In genomic region chr17:34239601-34240041, GRCm38 (mm10) we compare ENCODE assay signal across 9 mouse cellular contexts. TPM values are rescaled to one million over a fixed set of nuclear protein-coding genes. Genes with fewer than 3 reads are reported as not detected.
DNase-seq lines count a peak whose midpoint lies in the region; ATAC-seq and TF ChIP-seq lines count a peak whose summit lies in the region.
"Had no signal": no experiment of that assay in that cellular context is flagged by ENCODE, and none has a peak within 500 bp of the region (broad histone marks: within the 10 kb centered on the region; RNA-seq: fewer than 3 reads in every experiment).

No protein-coding gene starts in this region.

- no peak for TF ChIP-seq CTCF in thymus, adult 2 months (IDR thresholded peaks at IDR 0.05; ENCODE audit: borderline replicate concordance, control insufficient read depth, extremely low read depth, insufficient read depth, low read length, poor library complexity)
- no peak for TF ChIP-seq CTCF in liver, postnatal 0 days (IDR thresholded peaks at IDR 0.05; ENCODE audit: low read depth)

- H3K4me2 ChIP-seq in heart, embryonic 13.5 days = 0 out of 2 replicates have a peak overlapping the region, but pooled peaks have one; percentile 5
- H3K4me2 ChIP-seq in liver, postnatal 0 days (ENCODE audit: low read depth, low read length) = peak overlapping the region; percentile 52
- H3K4me2 ChIP-seq in hindbrain, embryonic 16.5 days (ENCODE audit: low read length) = no peak overlapping the region

- H3K36me3 ChIP-seq in heart, embryonic 13.5 days = no peaks in the 10 kb centered on the region
- no peaks in the 10 kb centered on the region for H3K36me3 ChIP-seq in thymus, adult 2 months (ENCODE audit: control insufficient read depth, insufficient read depth, low read length)
- H3K36me3 ChIP-seq in liver, postnatal 0 days (replicated peaks; ENCODE audit: insufficient read depth, low read length) = no peaks in the 10 kb centered on the region
- H3K36me3 ChIP-seq in hindbrain, embryonic 16.5 days (ENCODE audit: control insufficient read depth, insufficient read depth, low read length) = no peaks in the 10 kb centered on the region

- TF ChIP-seq POLR2A in thymus, adult 2 months (IDR thresholded peaks at IDR 0.05; ENCODE audit: control insufficient read depth, extremely low read depth, insufficient read depth, low read length, poor library complexity) = no peak

- no peaks in the 10 kb centered on the region for H3K9me3 ChIP-seq in heart, embryonic 13.5 days
- 0 out of 2 replicates have a peak, but pooled peaks cover 5% of the 10 kb centered on the region for H3K9me3 ChIP-seq in liver, postnatal 0 days (ENCODE audit: low read length)
- H3K9me3 ChIP-seq in hindbrain, embryonic 16.5 days (ENCODE audit: control insufficient read depth, low read length) = peaks cover 3% of the 10 kb centered on the region

- no peak overlapping the region for H3K9ac ChIP-seq in heart, embryonic 13.5 days
- no peak overlapping the region for H3K9ac ChIP-seq in liver, postnatal 0 days (replicated peaks)
- H3K9ac ChIP-seq in hindbrain, embryonic 16.5 days (ENCODE audit: low read depth, low read length) = no peak overlapping the region

- H3K27ac ChIP-seq in heart, embryonic 13.5 days (replicated peaks) = no peak overlapping the region
- H3K27ac ChIP-seq in thymus, adult 2 months (ENCODE audit: control insufficient read depth, insufficient read depth, low read length) = peak overlapping the region; percentile 83
- peak overlapping the region; percentile 85 for H3K27ac ChIP-seq in liver, postnatal 0 days (ENCODE audit: low read depth)
- no peak overlapping the region for H3K27ac ChIP-seq in hindbrain, embryonic 16.5 days (ENCODE audit: low read depth, low read length)

- 53% methylated on average over 10 of the region's 10 CpGs for WGBS in heart, embryonic 13.5 days
- 2% methylated on average over 10 of the region's 10 CpGs for WGBS in thymus, adult 2 months
- WGBS in liver, postnatal 0 days (ENCODE audit: insufficient replicate concordance) = 21% methylated on average over 10 of the region's 10 CpGs
- WGBS in hindbrain, embryonic 16.5 days = 76% methylated on average over 10 of the region's 10 CpGs

- H3K4me1 ChIP-seq in heart, embryonic 13.5 days = no peaks in the 10 kb centered on the region
- peaks cover 12% of the 10 kb centered on the region for H3K4me1 ChIP-seq in thymus, adult 2 months (replicated peaks; ENCODE audit: control insufficient read depth, insufficient read depth, low read length)
- peaks cover 3% of the 10 kb centered on the region; the same call in 1 of the 2 replicates for H3K4me1 ChIP-seq in liver, postnatal 0 days (ENCODE audit: insufficient read depth)
- H3K4me1 ChIP-seq in hindbrain, embryonic 16.5 days (ENCODE audit: control insufficient read depth, insufficient read depth, low read depth, low read length) = no peaks in the 10 kb centered on the region

- intact Hi-C loops in heart, postnatal 10 days (cut with DNase I) = loop anchor here (5.0 to 10.0 kb wide), 2 partner anchors 135 to 162 kb away; no protein-coding TSS in a partner anchor

- no peak for ATAC-seq in heart, embryonic 13.5 days (ENCODE audit: extremely low read depth, insufficient number of reproducible peaks, low FRiP score, low TSS enrichment)
- peak; percentile 35; the same call in 1 of the 2 replicates for ATAC-seq in liver, postnatal 0 days
- no peak for ATAC-seq in hindbrain, embryonic 16.5 days

- no peaks in the 10 kb centered on the region for H3K27me3 ChIP-seq in heart, embryonic 13.5 days (replicated peaks)
- no peaks in the 10 kb centered on the region for H3K27me3 ChIP-seq in thymus, adult 2 months (ENCODE audit: control insufficient read depth, insufficient read depth, low read length)
- no peaks in the 10 kb centered on the region for H3K27me3 ChIP-seq in liver, postnatal 0 days (ENCODE audit: insufficient read depth, low read length)
- no peaks in the 10 kb centered on the region for H3K27me3 ChIP-seq in hindbrain, embryonic 16.5 days (replicated peaks; ENCODE audit: control insufficient read depth, insufficient read depth, low read length)

- H3K4me3 ChIP-seq in heart, embryonic 13.5 days = no peak overlapping the region
- peak overlapping the region; percentile 10; the same call in 1 of the 2 replicates for H3K4me3 ChIP-seq in thymus, adult 2 months (ENCODE audit: control insufficient read depth, insufficient read depth, low read length)
- H3K4me3 ChIP-seq in liver, postnatal 0 days (ENCODE audit: low read depth, low read length) = no peak overlapping the region
- no peak overlapping the region for H3K4me3 ChIP-seq in hindbrain, embryonic 16.5 days (ENCODE audit: low read length)

- no peak for DNase-seq in heart, postnatal 10 days
- DNase-seq in thymus, adult 2 months = no peak
- DNase-seq in thymus, postnatal 25 days = no peak
- DNase-seq in liver, postnatal 0 days = no peak
- peak; percentile 77 to 85 for DNase-seq in spleen, postnatal 36 days (ENCODE audit: low spot score in 2 of 2)
- no peak for DNase-seq in adipocyte (ENCODE audit: low spot score)
- DNase-seq: cerebellum, postnatal 36 days had no signal

- TF ChIP-seq EP300 in liver, postnatal 0 days (IDR thresholded peaks at IDR 0.05; ENCODE audit: low read depth) = no peak

RNA-seq across cellular contexts. Expression of gene H2-Ob, which starts 0.9 kb away (rescaled TPM):
- not detected in 2 replicates for polyA plus RNA-seq in heart, embryonic 13.5 days (2015; fragmentation: Nextera tagmentation; extraction: Ambion mirVana)
- total RNA-seq in heart, postnatal 10 days (2021) = under 1 TPM; 0.77 to 0.92 TPM
- polyA plus RNA-seq in thymus, adult 2 months (2012; rRNA removed) = 30.1 and 37.5 TPM in 2 replicates
- 1.1 and 1.2 TPM in 2 replicates for polyA plus RNA-seq in liver, postnatal 0 days (2015; fragmentation: Nextera tagmentation; extraction: Ambion mirVana)
- 0.16 and 0.33 TPM in 2 replicates for polyA plus RNA-seq in hindbrain, embryonic 16.5 days (2015; fragmentation: Nextera tagmentation; extraction: Ambion mirVana)

RNA-seq across cellular contexts. Expression of gene H2-Ab1, which starts 17.9 kb away (rescaled TPM):
- polyA plus RNA-seq in heart, embryonic 13.5 days (2015; fragmentation: Nextera tagmentation; extraction: Ambion mirVana) = 13.0 TPM in 2 replicates
- total RNA-seq in heart, postnatal 10 days (2021) = 1 to 10 TPM; 4.4 to 4.7 TPM
- polyA plus RNA-seq in thymus, adult 2 months (2012; rRNA removed) = 2,799 and 4,004 TPM in 2 replicates
- 22.7 and 24.9 TPM in 2 replicates for polyA plus RNA-seq in liver, postnatal 0 days (2015; fragmentation: Nextera tagmentation; extraction: Ambion mirVana)
- polyA plus RNA-seq in hindbrain, embryonic 16.5 days (2015; fragmentation: Nextera tagmentation; extraction: Ambion mirVana) = 1.7 and 2.3 TPM in 2 replicates

RNA-seq across cellular contexts. Expression of gene Tap2, which starts 36.3 kb away (rescaled TPM):
- 1.8 and 2.1 TPM in 2 replicates for polyA plus RNA-seq in heart, embryonic 13.5 days (2015; fragmentation: Nextera tagmentation; extraction: Ambion mirVana)
- 10 to 100 TPM; 17.6 to 20.3 TPM for total RNA-seq in heart, postnatal 10 days (2021)
- 231 and 232 TPM in 2 replicates for polyA plus RNA-seq in thymus, adult 2 months (2012; rRNA removed)
- polyA plus RNA-seq in liver, postnatal 0 days (2015; fragmentation: Nextera tagmentation; extraction: Ambion mirVana) = 9.8 and 10.5 TPM in 2 replicates
- polyA plus RNA-seq in hindbrain, embryonic 16.5 days (2015; fragmentation: Nextera tagmentation; extraction: Ambion mirVana) = 2.9 and 3.2 TPM in 2 replicates

RNA-seq across cellular contexts. Expression of gene Psmb8, which starts 42.1 kb away (rescaled TPM):
- 3.2 and 4.3 TPM in 2 replicates for polyA plus RNA-seq in heart, embryonic 13.5 days (2015; fragmentation: Nextera tagmentation; extraction: Ambion mirVana)
- total RNA-seq in heart, postnatal 10 days (2021) = 10 to 100 TPM; 10.3 to 10.7 TPM
- polyA plus RNA-seq in thymus, adult 2 months (2012; rRNA removed) = 656 and 705 TPM in 2 replicates
- polyA plus RNA-seq in liver, postnatal 0 days (2015; fragmentation: Nextera tagmentation; extraction: Ambion mirVana) = 49.7 and 51.6 TPM in 2 replicates
- polyA plus RNA-seq in hindbrain, embryonic 16.5 days (2015; fragmentation: Nextera tagmentation; extraction: Ambion mirVana) = 3.0 and 4.1 TPM in 2 replicates

RNA-seq across cellular contexts. Expression of gene H2-Aa, which starts 48.0 kb away (rescaled TPM):
- polyA plus RNA-seq in heart, embryonic 13.5 days (2015; fragmentation: Nextera tagmentation; extraction: Ambion mirVana) = 0.80 and 1.4 TPM in 2 replicates
- total RNA-seq in heart, postnatal 10 days (2021) = 1 to 10 TPM; 4.9 to 5.4 TPM
- polyA plus RNA-seq in thymus, adult 2 months (2012; rRNA removed) = 1,027 and 1,363 TPM in 2 replicates
- polyA plus RNA-seq in liver, postnatal 0 days (2015; fragmentation: Nextera tagmentation; extraction: Ambion mirVana) = 12.0 and 15.3 TPM in 2 replicates
- 0.59 and 0.80 TPM in 2 replicates for polyA plus RNA-seq in hindbrain, embryonic 16.5 days (2015; fragmentation: Nextera tagmentation; extraction: Ambion mirVana)

Comparison
In these comparisons a context has a peak if more than half of its experiments do, and no peak if none do; other contexts are left out.
1. H3K27ac ChIP-seq: peak in thymus, adult 2 months (single experiment) and liver, postnatal 0 days (single experiment); none in heart, embryonic 13.5 days (single experiment) and hindbrain, embryonic 16.5 days (single experiment).
2. DNase-seq: peak in spleen, postnatal 36 days (2 of 2); none in heart, postnatal 10 days (0 of 2), thymus, adult 2 months (single experiment), thymus, postnatal 25 days (single experiment), liver, postnatal 0 days (single experiment) and adipocyte (single experiment).
3. RNA of gene H2-Ob, which starts 0.9 kb away (polyA plus RNA-seq): 30.1 to 37.5 TPM in thymus, adult 2 months; 1.1 to 1.2 TPM in liver, postnatal 0 days, 0.16 to 0.33 TPM in hindbrain, embryonic 16.5 days and not detected in heart, embryonic 13.5 days; every median in the first group is over 10 times any median in the second.
4. RNA of gene H2-Ab1, which starts 17.9 kb away (polyA plus RNA-seq): 2,799 to 4,004 TPM in thymus, adult 2 months; 22.7 to 24.9 TPM in liver, postnatal 0 days, 13.0 TPM in heart, embryonic 13.5 days and 1.7 to 2.3 TPM in hindbrain, embryonic 16.5 days; every median in the first group is over 100 times any median in the second.
5. RNA of gene Tap2, which starts 36.3 kb away (polyA plus RNA-seq): 231 to 232 TPM in thymus, adult 2 months; 9.8 to 10.5 TPM in liver, postnatal 0 days, 2.9 to 3.2 TPM in hindbrain, embryonic 16.5 days and 1.8 to 2.1 TPM in heart, embryonic 13.5 days; every median in the first group is over 10 times any median in the second.